Mouse (Mus musculus) embryo, embryonic 11.5 days (tissue): Measurements from ENCODE around the gene 2310061I04Rik.

ENCODE experiments used
- DNase-seq: peaks from one replicate; pipeline ENCODE4 v3.0.0-alpha.2; 2012; ENCODE audit warnings: low read depth, low spot score

The 2310061I04Rik gene

GRCm38 (mm10) chr17:35916297-35917142, 19.3 kb upstream of the 2310061I04Rik start, which contains the start of the genes Mrps18b and Ppp1r10:
Mrps18b (minus strand) TSS chr17:35916389.
Ppp1r10 (plus strand) TSS chr17:35916434.
- DNase-seq = peak; percentile 98

DNA sequence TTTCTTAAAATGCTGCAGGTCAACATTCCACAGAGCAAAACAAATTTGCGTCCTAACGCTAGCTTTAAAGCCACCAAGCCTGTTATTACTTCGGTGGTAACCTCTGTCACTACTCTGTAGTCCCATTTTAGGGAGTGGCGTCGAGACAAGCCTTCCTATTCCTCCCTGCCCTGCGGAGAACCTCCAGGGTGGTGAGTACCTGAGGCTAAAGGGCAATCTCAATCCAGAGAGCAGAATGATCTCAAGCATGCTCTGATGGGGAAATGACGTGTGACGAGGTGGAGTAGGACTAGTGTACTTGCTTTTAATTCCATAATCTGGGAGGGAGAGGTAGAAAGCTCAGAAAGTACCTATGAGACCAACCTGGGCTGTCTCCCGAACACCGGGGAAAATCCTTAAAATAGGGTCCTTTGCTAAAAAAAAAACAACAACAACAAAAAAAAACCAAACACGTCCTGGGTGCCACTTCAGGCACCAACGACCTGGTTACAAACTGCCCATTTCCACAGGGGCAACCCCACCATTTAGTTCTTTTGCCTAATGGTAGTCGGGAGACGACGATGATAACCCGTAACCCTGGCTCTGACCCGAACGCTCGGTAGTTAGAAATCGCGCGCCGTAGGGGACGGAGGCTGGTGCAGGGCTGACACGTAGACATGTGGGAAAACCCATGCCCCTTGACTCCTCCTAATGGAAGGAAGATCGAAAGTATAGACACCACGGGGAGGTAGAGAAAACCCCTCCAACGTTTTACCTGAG, 18.5 kb upstream of the 2310061I04Rik start:
- DNase-seq = no peak

DNA sequence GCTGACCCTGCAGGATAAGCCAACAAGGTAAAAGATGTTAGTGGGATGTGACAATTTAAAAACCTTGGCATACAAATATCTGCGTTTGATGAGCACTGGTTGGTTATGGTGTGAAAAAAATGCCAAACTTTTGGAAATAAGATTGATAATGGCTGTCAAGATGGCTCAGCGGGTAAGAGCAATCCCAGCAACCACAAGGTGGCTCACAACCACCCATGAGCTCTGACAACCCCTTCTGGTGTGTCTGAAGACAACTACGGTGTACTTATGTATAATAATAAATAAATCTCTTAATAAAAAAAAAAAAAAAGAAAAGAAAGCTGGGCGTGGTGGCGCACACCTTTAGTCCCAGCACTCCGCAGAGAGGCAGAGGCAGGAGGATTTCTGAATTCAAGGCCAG, 17.7 kb upstream of the 2310061I04Rik start:
- no peak for DNase-seq

- DNase-seq = peak; percentile 92
These were observed 12.7 kb upstream of the 2310061I04Rik start, which contains the start of gene Atat1 for GRCm38 (mm10) chr17:35909919-35910369. Atat1 (minus strand) TSS chr17:35910075.

- DNase-seq = peak; percentile 32
These were observed 12.1 kb upstream of the 2310061I04Rik start for GRCm38 (mm10) chr17:35909186-35909918.

- no peak for DNase-seq
These were observed 10.4 kb upstream of the 2310061I04Rik start for GRCm38 (mm10) chr17:35907609-35908008.

DNA sequence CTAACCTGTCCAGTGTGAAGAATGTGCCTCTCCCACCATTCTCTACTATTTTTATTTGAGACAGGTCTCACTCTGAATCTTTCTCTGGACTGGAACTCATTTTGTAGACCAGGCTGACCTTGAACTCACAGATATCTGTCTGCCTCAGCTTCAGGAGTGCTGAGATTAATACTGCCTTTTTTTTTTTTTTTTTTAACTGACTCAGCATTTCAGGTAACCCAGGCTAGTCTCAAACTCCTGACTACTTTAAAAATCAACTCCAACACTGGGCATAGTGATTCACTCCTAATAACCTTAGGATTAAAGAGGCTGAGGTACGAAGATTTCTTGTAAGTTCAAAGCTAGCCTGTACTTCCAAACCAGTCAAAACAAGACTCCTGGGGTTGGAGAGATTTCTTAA, 8.4 kb upstream of the 2310061I04Rik start:
- DNase-seq = no peak

DNA sequence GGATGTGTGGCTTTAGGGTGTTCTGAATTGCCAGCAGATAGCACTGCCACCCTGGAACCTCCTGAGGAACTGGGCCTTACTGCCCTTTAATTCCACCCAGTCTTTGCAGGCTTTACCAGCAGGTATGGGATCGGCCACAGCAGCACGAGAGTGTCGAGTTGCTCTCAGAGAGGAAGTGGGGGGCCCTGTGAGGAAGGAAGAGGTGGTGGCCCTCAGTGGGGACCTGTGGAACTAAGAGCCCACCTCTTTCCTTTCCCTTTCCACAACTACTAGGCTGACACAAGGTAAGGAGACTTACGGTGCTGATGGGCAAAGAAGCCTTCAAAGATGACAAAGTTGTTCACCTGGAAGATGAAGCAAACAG, 6.7 kb upstream of the 2310061I04Rik start:
- DNase-seq = no peak

DNA sequence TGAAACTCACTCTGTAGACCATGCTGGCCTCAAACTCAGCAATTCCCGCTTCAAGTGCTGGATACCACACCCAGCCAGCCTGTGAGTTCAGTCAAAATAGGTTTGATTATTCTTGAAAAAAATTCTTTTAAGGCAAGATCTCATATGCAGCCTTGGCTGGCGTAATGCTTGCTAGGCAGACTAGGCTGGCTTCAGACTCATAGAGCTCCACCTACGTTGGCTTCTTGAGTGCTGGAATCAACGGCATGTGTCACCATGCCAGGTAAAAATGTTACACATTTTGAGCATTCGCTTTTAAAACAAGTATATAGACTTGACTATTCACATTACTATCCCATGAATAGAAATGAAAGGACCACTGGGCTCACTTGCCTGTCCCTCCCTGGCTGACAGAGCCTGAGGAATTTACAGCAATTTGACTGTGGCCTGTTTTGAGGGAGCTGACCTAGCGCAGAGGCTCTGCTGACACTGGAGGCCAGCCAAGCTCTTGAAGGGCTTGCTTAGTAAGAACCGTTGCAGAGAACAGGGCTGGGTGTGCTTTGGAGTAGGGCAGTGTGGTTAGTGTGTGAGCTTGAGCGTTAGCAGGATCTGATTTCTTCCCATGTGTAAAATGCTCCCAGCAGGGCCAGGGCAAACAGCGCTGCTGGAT, 6.2 kb upstream of the 2310061I04Rik start:
- no peak for DNase-seq

DNA sequence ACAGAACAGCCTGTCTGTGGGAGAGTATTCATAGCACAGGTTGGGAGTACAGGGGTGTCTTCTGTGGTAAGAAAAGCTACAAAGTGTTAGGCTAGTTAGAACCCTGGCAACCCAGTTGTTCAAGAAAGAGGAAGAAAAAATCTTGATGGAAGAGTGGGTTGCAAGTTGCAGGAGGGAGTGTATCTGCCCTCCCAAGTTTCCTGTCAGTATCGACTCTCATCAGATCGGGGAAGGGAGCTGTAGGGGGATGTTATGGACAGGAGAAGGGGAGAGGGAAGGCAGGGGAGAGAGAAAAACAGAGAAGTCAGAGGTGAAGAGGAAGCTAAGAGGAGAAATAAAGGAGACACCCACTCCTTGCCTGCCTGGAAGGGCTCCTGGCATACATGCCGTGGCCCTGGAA, 3.4 kb upstream of the 2310061I04Rik start:
- DNase-seq = no peak

DNA sequence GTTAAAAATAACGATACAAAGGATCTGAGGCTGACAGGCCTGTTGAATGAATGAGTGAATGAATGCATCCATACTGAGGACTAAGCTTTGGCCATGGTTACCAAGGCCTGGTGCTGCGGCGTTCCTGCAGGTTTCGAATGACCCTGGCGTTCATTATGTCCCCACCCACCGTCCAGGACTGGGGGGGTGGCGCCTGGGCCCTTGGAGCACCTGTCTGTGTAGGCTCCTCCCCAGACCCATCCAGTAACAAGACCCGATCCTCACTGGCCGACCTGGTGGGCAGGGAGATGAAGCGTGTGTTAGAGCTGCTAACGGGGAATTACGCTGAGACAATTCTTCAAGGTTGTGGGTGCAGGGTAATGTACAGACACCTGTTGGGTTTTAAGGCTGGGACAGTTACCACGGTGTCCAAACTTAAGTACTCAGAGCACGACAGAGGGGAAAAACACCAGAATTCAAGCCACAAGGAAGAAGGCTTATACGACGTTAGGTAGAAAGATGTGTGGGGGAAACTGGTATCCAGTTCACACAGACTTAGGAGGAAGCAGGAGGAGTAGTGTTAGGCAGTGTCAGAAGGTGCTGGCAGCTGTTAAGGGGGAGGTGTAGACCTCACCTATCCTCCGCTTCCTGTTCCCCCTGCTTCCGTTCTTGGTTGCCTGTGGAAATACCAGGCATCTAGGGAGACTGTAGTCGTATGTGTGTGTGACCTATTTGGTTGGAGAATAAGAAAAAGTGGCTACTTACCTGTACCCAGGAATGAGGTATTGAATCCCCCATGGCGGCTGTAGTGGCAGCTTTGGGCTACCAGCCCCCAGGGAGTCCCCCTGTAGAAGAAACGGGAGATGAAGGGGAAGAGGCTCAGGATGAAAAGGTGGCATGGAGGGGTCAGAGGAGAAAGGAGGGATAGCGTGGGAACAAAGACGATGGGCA, 678 bp upstream of the 2310061I04Rik start:
- no peak for DNase-seq

GRCm38 (mm10) chr17:35887725-35888124, 9.5 kb downstream of the 2310061I04Rik start:
- DNase-seq = no peak

- DNase-seq = no peak
These were observed 13.5 kb downstream of the 2310061I04Rik start for GRCm38 (mm10) chr17:35883777-35884176.

- no peak for DNase-seq
These were observed 14.3 kb downstream of the 2310061I04Rik start for GRCm38 (mm10) chr17:35882924-35883323.

DNA sequence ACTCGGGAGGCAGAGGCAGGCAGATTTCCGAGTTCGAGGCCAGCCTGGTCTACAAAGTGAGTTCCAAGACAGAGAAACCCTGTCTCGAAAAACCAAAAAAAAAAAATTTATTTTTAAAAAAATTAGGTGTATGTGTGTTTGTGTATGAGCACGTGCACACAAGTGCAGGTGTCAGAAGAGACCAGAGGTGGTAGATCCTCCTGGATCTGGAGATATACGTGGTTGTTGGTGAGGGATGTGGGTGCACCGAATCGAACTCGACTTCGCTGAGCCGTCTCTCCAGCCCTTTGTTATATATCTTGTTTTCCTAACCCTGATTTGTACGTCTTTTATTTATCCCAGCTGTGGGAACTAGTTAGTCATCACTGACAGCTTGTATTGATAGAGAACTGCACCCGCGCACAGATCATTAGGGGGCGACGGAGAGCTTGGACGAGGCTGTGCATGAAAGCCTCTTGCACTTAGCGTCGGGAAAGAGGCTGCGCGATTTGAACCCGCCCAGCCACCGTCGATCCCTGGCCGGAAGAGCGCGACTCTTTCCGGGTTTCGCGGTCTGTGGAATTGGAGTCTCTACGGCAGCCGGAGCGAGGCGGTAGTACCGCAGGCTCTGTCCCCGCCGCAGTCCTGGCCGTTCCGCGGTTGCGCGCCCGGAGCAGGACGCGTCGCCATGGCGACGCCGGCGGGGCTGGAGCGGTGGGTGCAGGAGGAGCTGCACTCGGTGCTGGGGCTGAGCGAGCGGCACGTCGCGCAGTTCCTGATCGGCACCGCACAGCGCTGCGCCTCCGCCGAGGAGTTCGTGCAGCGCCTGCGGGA, 17.8 kb downstream of the 2310061I04Rik start, which contains the start of gene Dhx16:
Gene Dhx16, plus strand, starts transcription at position 575 of the 813 bp plus-strand sequence.
- DNase-seq = peak; percentile 89

DNA sequence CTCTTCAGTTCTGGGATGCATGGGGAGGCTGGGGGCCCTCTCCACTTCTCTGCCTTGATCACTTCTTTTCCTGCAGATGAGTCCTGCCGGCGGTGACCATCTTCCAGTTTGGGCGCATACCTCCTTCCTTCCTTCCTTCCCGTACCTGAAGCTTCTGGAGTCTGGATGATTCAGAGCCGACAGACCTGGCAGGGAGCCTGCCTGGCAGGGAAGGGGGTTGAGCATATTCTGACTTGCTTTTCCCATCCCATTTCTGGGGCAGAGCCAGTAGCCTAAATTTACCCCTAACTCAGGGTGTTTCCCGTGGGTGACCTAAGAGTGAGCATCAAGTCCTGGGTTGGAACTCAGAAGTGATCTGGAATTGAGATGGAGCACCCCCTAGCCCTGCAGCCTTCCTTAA, 22.5 kb downstream of the 2310061I04Rik start:
- no peak for DNase-seq

DNA sequence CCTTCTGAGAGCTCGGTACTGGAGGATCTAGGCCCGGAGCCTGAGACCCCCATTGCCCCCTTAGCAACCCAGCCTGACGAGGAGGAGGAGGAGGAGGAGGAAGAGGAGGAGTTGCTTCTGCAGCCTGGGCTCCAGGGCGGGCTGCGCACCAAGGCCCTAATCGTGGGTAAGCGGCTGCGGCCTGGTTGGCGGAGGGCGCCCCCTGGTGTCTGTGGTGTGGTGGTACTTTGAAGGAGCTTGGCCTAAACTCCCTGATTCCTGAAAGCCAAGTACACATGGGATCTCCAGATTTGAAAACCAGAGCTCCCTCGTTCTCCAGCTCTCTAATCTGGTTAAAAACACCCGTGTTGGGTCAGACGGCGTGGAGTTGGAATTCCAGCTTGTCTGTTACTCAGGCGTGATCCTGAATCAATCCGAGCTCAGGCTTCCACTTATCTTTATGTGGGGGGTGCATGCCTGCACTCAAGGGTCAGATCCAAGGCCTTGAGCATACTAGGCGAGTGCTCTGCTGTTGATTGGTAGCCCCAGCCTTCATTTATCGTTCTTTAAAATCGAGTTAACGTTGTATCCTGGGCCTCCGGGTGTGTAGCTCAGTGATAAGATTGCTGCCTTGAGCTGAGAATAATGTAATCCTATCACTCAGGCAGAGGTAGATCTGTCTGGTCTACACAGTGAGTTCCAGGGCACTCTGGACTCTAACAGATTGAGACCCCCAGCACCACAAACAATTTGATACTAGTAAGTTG, 23.3 kb downstream of the 2310061I04Rik start:
- DNase-seq = peak; percentile 75

- no peak for DNase-seq
These were observed 26.1 kb downstream of the 2310061I04Rik start for GRCm38 (mm10) chr17:35870884-35871696.
